In genomic region chr7:66354911-66355310, GRCm38 (mm10) we compare ENCODE assay signal across 28 mouse cellular contexts. TPM values are rescaled to one million over a fixed set of nuclear protein-coding genes. Genes with fewer than 3 reads are reported as not detected.
"Had no signal": no experiment of that assay in that cellular context is flagged by ENCODE, and none has a peak within 500 bp of the region (broad histone marks: within the 10 kb centered on the region; RNA-seq: fewer than 3 reads in every experiment).

No protein-coding gene starts in this region.

- H3K4me1 ChIP-seq: midbrain, embryonic 10.5 days; midbrain, embryonic 13.5 days; midbrain, embryonic 15.5 days; neural tube, embryonic 13.5 days; neural tube, embryonic 15.5 days had no signal

- H3K36me3 ChIP-seq: midbrain, embryonic 10.5 days; midbrain, embryonic 13.5 days; midbrain, embryonic 15.5 days; neural tube, embryonic 13.5 days; neural tube, embryonic 15.5 days had no signal

- H3K4me3 ChIP-seq: midbrain, embryonic 10.5 days; midbrain, embryonic 13.5 days; midbrain, embryonic 15.5 days; myocyte; neural tube, embryonic 13.5 days; neural tube, embryonic 15.5 days had no signal

- H3K9ac ChIP-seq: liver, embryonic 14.5 days; lung, embryonic 14.5 days; midbrain, embryonic 13.5 days; midbrain, embryonic 15.5 days; neural tube, embryonic 13.5 days; neural tube, embryonic 15.5 days had no signal

- ATAC-seq: midbrain, embryonic 13.5 days; midbrain, embryonic 15.5 days had no signal

- H3K27me3 ChIP-seq: midbrain, embryonic 13.5 days; midbrain, embryonic 15.5 days; neural tube, embryonic 13.5 days; neural tube, embryonic 15.5 days had no signal

- H3K9me3 ChIP-seq: midbrain, embryonic 10.5 days; midbrain, embryonic 13.5 days; midbrain, embryonic 15.5 days; neural tube, embryonic 13.5 days; neural tube, embryonic 15.5 days had no signal

- H3K4me2 ChIP-seq: lung, embryonic 14.5 days; midbrain, embryonic 13.5 days; midbrain, embryonic 15.5 days; neural tube, embryonic 13.5 days; neural tube, embryonic 15.5 days had no signal

- DNase-seq: lung, adult 18-20 months; lung, embryonic 14.5 days; lung, postnatal 10 days; lung, postnatal 4 days; retina, postnatal 1 day; right cerebral cortex, adult 18-20 months; right cerebral cortex, postnatal 25 days; right cerebral cortex, postnatal 4 days; spleen, adult 18-20 months; thymus, adult 18-20 months; thymus, postnatal 14 days; thymus, postnatal 36 days had no signal

- H3K27ac ChIP-seq: liver, embryonic 14.5 days; midbrain, embryonic 10.5 days; midbrain, embryonic 13.5 days; midbrain, embryonic 15.5 days; neural tube, embryonic 13.5 days; neural tube, embryonic 15.5 days had no signal

RNA-seq across cellular contexts. Expression of gene Gm10974, which starts 10.8 kb away (rescaled TPM):
- total RNA-seq: megakaryocyte, adult 5-6 weeks; megakaryocyte-erythroid progenitor cell, adult 5-6 weeks had no signal
- polyA plus RNA-seq: liver, embryonic 14.5 days; liver, embryonic 16.5 days; lung, embryonic 14.5 days; lung, embryonic 16.5 days; midbrain, embryonic 10.5 days; midbrain, embryonic 13.5 days; midbrain, embryonic 15.5 days; myocyte; neural tube, embryonic 11.5 days; neural tube, embryonic 13.5 days; neural tube, embryonic 15.5 days; small intestine, adult 2 months; stomach, embryonic 14.5 days; stomach, embryonic 16.5 days; thymus, postnatal 0 days had no signal
